15 mouse cellular contexts compared by ENCODE assay signal in the genomic region with DNA sequence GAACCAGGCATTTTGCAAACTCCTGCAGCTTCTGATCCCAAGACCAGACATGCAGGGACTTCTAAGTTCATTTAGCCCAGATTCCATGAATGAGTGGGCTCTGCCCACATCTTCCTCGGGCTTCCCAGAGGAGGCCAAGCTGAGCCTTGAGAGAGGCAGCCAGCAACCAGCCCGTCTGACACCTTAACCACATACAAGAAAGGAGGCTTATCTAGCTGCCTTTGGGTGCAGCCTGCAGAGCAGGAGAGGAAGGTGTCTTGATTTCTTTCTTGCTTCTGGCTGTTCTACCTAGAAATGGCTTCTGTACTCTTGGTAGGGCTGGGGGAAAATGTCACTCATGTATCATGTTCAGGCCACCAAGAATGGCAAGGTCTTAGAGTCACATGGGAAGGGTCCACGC. TPM values are rescaled to one million over a fixed set of nuclear protein-coding genes. Genes with fewer than 3 reads are reported as not detected.
"Had no signal": no experiment of that assay in that cellular context is flagged by ENCODE, and none has a peak within 500 bp of the region (broad histone marks: within the 10 kb centered on the region; RNA-seq: fewer than 3 reads in every experiment).

No protein-coding gene starts in this region.

- DNase-seq: kidney, adult 2 months; kidney, postnatal 25 days; layer of hippocampus, adult 9-11 months; liver, embryonic 13.5 days; lung, adult 2 months; lung, postnatal 14 days; lung, postnatal 4 days; thymus, postnatal 25 days had no signal

- ATAC-seq: midbrain, embryonic 13.5 days; midbrain, embryonic 16.5 days had no signal

RNA-seq across cellular contexts. Expression of gene Runx3, which starts 11.8 kb away (rescaled TPM):
- total RNA-seq: layer of hippocampus, adult 2 months; layer of hippocampus, postnatal 25 days; left cerebral cortex, postnatal 36 days had no signal
- polyA plus RNA-seq: kidney, embryonic 14.5 days; midbrain, embryonic 13.5 days; midbrain, embryonic 16.5 days; neural tube, embryonic 14.5 days had no signal
